Mouse (Mus musculus): ENCODE measurements around the gene Ssbp1.

The Ssbp1 gene

GRCm38 (mm10) chr6:40470916-40471719 lies at the start of gene Ssbp1:
Ssbp1 (plus strand) TSS chr6:40471352.
- peak; percentile 97 for DNase-seq (ENCODE audit: low read depth, low spot score)

- DNase-seq (ENCODE audit: low read depth, low spot score) = no peak
Measured at GRCm38 (mm10) chr6:40423013-40423412, 48.1 kb upstream of the Ssbp1 start.

DNA sequence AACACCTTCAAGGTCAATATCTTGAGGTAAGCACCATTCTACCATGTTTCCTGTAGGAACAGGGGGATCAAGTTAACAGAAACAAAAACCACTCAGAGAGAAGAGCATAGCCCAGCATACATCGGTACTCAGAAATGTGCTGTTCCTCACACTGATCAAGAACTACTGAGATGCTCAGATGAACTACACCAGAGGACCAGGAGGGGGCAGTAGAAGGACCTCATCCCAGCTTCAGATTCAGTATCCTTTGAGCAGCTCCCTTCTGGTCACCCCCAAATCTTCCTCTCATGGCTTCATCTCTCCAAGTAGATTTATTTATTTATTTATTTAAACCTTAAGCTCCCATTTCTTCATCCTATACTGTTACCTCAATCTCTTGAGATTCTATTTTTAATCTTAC lies 47.4 kb upstream of the Ssbp1 start:
- peak; percentile 70 for DNase-seq (ENCODE audit: low read depth, low spot score)

DNA sequence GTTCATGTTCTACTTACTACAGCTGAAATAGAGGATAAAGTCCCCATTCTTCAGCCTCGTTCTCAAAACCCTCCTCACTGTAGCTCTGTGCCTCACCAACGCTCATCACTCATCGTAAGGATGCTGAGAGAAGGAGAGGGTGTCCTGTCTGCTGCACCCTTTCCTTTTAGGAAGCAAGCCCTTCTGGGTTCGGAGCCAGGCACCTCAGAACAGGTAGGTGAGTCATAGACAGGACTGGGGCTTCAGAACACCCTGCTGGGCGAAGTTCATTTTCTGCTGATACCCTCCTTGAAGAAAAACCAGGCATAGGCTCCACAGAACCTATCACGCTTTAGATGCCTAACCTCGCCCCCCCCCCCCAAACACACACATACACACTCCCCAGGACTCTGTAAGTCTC lies 43.7 kb upstream of the Ssbp1 start:
- DNase-seq (ENCODE audit: low read depth, low spot score) = no peak

DNA sequence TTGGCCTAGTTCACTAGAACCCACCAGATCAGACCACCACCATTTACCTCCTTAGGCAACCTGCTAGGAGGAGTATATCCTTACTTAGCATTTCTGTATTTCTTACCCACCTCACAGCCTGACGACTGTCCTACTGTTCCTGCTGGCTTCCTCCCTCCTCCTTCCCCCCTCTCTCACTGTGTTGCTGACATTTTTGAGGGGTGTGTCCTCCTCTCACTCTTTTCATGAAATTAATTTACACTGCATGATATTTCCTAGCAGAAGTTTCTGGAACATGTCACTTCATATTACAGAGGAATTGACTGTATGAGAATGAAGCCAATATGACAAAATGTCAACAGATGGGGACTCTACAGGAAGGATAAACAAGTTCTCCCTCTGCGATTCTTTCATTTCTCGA lies 42.5 kb upstream of the Ssbp1 start:
- DNase-seq (ENCODE audit: low read depth, low spot score) = no peak

DNA sequence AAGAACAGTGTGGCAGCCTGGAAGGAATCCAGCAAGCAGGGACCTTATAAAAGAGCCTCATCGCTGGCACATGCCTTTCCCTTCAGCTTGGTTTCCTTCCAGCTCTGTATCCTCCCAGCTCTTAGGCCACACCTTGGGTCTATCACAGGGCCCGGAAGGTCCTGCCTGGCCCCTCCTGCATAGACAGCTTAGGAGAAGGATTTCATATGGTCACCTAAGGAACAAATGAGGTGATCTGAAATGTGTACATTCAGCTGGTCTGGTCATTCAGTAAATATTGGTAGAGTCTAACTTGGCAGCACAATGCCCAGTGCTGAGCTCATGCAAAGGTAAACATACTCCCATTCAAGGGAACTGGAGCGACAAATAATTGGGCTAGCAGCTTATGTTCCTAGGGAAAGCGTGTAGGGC lies 41.6 kb upstream of the Ssbp1 start:
- no peak for DNase-seq (ENCODE audit: low read depth, low spot score)

- peak; percentile 43 for DNase-seq (ENCODE audit: low read depth, low spot score)
Measured at GRCm38 (mm10) chr6:40430251-40430650, 40.9 kb upstream of the Ssbp1 start.

DNA sequence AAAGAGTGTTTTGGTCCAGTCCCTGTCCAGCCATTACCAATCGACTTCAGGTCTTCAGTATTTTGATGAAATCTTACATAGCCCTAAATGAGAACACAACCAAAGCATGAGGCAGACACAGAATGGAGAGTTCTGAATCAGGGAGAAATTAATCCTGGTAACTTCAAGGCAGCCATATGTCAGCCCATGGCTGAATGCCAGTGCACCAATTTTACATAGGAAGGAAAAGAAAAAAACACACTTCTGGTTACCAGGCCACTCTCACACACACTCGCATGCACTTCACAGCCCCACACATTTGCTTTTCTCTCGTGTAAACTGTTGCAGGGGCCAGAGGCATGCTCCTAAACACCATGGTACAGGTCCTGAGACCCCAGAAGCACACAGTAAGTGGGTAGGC lies 40.3 kb upstream of the Ssbp1 start:
- DNase-seq (ENCODE audit: low read depth, low spot score) = no peak

GRCm38 (mm10) chr6:40431356-40431755 lies 39.8 kb upstream of the Ssbp1 start:
- DNase-seq (ENCODE audit: low read depth, low spot score) = peak; percentile 28

DNA sequence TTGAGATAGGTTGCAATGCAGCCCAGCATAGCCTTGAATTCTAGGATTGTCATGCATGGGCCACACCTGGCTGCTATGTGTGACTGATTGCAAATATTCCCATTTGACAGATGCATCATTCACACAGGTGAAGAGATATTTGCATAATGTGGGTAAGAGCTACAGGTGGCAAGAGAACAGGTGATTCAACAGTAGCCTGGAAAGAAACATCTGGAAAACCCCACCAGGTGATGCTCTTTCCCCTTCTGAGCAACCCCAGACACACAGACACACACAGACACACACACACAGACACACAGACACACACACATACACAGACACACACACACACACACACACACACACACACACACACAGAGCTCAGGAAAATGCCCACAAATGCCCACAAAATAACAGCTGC lies 39.3 kb upstream of the Ssbp1 start:
- peak; percentile 43 for DNase-seq (ENCODE audit: low read depth, low spot score)

DNA sequence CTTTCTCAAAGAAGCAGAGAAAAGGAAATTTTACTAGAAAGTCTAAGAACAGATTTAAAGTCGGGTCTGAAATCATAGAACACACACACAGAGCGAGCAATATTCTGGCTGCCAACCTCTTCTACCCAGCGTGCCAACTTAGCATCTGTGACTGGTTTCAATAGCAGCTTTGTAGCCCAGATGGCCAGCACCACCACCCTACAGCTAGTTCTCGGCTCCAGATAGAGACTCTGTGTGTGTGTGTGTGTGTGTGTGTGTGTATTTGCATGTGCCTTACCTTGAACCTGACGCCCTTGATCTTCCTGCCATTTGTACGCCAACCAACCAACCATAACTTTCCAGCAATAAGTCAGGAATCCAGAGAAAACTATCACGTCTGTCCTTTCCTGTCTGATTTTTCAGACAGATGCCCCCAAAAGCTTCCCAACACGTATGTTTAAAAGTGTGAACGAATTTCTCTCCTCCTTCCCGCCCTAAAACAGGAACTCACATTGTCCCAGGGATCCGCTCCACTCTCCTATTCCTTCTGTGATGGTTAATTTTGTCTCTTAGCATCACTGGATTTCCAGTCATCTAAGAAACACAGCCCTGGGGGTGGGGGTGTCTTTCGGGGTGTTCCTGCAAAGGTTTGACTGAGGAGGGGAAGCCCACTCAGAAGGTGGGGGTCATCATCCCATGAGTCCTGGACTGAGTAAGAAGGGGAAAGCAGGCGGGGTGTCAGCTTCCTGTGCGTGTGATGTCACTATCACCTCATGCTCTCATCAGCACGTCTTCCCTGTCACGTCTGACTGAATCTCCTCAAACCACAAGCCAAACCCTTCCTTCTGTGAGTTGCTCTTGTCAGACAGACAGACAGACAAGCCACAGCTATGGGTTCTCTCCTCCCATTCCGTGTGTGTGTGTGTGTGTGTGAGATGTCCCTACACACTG lies 38.5 kb upstream of the Ssbp1 start:
- peak; percentile 54 for DNase-seq (ENCODE audit: low read depth, low spot score)

- no peak for DNase-seq (ENCODE audit: low read depth, low spot score)
Measured at GRCm38 (mm10) chr6:40434697-40435096, 36.5 kb upstream of the Ssbp1 start.

- peak; percentile 51 for DNase-seq (ENCODE audit: low read depth, low spot score)
Measured at GRCm38 (mm10) chr6:40435151-40436046, 35.8 kb upstream of the Ssbp1 start.

DNA sequence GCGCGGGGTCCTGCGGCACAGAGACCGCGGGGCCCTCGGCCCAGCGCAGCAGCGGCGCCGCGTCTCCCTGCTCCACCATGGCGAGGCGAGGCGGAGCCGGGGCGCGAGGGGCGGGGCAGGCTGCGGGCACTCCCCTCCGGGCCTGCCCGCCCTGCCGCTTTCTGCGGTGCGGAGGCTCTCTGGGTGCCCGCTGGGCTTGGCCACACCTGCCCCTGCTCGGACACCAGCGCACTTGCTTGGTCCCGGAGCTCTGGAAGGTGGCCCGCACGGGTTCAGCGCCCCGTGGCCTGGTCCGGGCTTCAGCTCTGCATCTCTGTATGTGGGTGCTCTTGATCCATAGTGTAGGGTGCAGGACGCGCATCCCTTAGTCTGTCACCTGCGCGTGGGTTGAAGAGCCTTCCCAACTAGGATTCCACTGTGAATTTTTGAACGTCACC lies 35.1 kb upstream of the Ssbp1 start, which contains the start of gene E330009J07Rik:
E330009J07Rik (minus strand) TSS at position 89 of the 437 bp plus-strand sequence.
- peak; percentile 84 for DNase-seq (ENCODE audit: low read depth, low spot score)

DNA sequence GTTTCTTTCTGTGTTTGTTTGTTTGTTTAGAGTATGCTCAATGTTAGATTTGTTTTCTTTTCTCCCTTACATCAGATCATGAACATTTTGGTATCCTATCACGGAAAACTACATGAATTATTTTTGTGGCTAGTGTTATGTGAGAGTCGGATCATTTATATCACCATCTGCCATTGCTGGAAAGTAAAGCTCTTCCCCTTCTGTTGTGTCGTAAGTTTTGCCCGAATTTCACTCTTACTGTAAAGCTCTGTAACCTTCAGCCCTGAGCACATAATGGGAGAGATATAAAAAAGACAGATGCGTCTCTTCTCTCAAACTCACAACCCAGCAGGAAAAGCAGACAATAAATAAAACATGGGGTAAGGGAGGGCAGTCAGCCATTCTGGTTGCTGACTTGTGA lies 32.2 kb upstream of the Ssbp1 start, which contains the start of gene Wee2:
Wee2 (plus strand) TSS at position 153 of the 400 bp plus-strand sequence.
- no peak for DNase-seq (ENCODE audit: low read depth, low spot score)

GRCm38 (mm10) chr6:40439731-40440130 lies 31.4 kb upstream of the Ssbp1 start:
- DNase-seq (ENCODE audit: low read depth, low spot score) = no peak

DNA sequence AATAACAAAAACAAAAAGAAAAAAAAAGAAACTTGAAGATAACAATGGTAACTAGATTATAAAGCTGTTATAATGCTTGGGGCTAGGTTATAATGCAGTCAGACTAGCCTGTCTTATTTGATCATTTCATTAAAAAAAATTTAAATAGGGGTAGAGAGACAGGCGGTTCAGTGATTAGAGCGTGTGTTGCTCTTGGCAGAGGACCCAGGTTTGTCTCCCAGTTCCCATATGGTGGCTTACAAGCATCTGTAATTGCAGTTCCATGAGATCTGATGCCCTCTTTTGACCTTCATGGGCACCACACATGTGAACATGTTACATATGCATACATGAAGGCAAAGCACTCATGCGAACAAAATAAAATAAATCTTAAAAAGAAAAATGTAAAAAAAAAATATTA lies 29.9 kb upstream of the Ssbp1 start:
- no peak for DNase-seq (ENCODE audit: low read depth, low spot score)

- no peak for DNase-seq (ENCODE audit: low read depth, low spot score)
Measured at GRCm38 (mm10) chr6:40441755-40442154, 29.4 kb upstream of the Ssbp1 start.

DNA sequence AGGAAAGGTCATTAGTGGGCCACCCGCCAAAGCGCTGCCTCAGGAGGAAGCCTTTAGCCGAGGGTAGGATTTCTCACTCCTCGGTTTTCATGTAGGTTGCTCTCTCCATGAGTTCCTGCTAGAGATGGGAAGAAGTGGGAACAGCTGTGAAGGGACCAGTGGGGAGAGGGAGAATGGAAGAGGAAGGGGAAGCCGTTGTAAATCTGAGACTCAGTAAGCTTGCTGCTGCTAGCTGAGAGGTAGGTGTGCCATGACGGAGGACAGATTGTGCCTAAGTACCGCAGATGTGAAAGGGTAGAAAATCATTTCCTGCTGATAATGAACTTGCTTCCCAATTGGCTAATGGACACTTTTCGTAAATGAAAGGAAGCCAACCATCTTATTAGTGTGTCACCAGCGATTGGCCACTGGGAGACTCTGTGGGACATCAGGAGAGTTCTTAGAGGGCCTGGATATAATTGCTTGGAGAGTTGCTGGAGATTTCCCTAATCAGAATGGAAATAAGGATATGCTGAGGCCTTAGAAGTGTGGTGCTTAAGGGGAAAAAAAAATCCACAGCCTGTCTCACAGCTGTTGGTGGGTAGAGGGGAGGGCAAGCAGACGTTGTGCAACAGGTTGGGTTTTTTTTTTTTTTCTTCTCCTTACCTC lies 27.7 kb upstream of the Ssbp1 start:
- no peak for DNase-seq (ENCODE audit: low read depth, low spot score)

DNA sequence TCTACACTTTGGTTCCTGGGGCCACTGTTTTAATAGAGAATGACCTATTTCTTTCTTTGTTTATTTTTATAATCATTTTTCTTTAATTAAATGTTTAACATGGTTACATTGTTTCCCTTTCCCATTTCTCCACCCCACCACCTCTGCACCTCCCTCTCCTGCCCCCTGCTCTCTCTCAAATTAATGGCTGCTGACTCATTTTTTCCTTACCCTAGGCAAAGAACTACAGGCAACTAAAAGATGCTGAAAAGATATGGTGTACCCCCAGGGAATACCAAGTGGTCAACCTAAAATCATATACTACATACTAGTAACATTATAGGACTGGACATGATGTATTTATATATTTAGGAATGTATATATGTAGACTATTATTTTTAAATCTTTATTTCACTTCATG lies 22.5 kb upstream of the Ssbp1 start:
- DNase-seq (ENCODE audit: low read depth, low spot score) = no peak
